Mouse (Mus musculus) G1E (cell line): ENCODE results near the gene Commd4. TPM values are rescaled to one million over a fixed set of nuclear protein-coding genes. Genes with fewer than 3 reads are reported as not detected.
A peak's percentile ranks its signal among the peaks of the same experiment; 100 is the strongest.
"Not testable (repeated sequence)": the region's sequence is repeated elsewhere in the genome, so short reads cannot be mapped to it uniquely, and the experiment has no call there.

ENCODE experiments used
- ATAC-seq: 2 replicates; pipeline ENCODE4 v1.8.0; 2016; ENCODE audit warnings: mild to moderate bottlenecking; ENCODE audit not compliant: insufficient number of reproducible peaks, poor library complexity, low FRiP score, severe bottlenecking; ENCODE audit errors: extremely low read depth
- DNase-seq: peaks from one replicate; pipeline ENCODE4 v3.0.0; 2012; ENCODE audit warnings: low spot score
- H3K27me3 ChIP-seq: 2 replicates; pipeline ENCODE4 v1.6.1; 2012; ENCODE audit warnings: mild to moderate bottlenecking, low read length, inconsistent platforms; ENCODE audit not compliant: insufficient read depth
- H3K36me3 ChIP-seq: replicated peaks from 2 replicates; pipeline ENCODE3; 2012; ENCODE audit warnings: mild to moderate bottlenecking, inconsistent platforms
- H3K4me1 ChIP-seq: 2 replicates; pipeline ENCODE4 v1.6.1; 2012; ENCODE audit warnings: low read depth, low read length, inconsistent platforms, mixed read lengths; ENCODE audit not compliant: insufficient read depth
- H3K4me3 ChIP-seq: 2 replicates; pipeline ENCODE4 v1.5.1; 2012; ENCODE audit warnings: low read depth, mild to moderate bottlenecking, inconsistent platforms, low read length, moderate library complexity, mixed read lengths
- H3K9me3 ChIP-seq: replicated peaks from 2 replicates; pipeline ENCODE4 v1.6.1; 2012; ENCODE audit warnings: inconsistent platforms
- CTCF ChIP-seq: IDR thresholded peaks from 2 replicates; pipeline ENCODE4 v1.5.1; 2012; ENCODE audit warnings: low read depth, low read length, inconsistent platforms, mixed read lengths
- GATA1 ChIP-seq: IDR thresholded peaks from 2 replicates; pipeline ENCODE4 v1.6.1; 2012; ENCODE audit warnings: borderline replicate concordance, low read length, inconsistent platforms, mixed read lengths
- GATA2 ChIP-seq: IDR thresholded peaks from 2 replicates; pipeline ENCODE4 v1.6.1; 2012; ENCODE audit warnings: low read depth, low read length, inconsistent platforms, borderline replicate concordance
- POLR2AphosphoS5 ChIP-seq: IDR thresholded peaks from 2 replicates; pipeline ENCODE4 v1.6.1; 2012; ENCODE audit warnings: low read depth, low read length, inconsistent platforms; ENCODE audit not compliant: insufficient replicate concordance
- TAL1 ChIP-seq: conservative IDR thresholded peaks from 2 replicates; pipeline ENCODE4 v1.6.1; 2012; ENCODE audit warnings: low read depth, low read length, inconsistent platforms, mixed read lengths
- polyA plus RNA-seq: library from polyadenylated mRNA; stranded (reverse); fragments of >175 nt; gene quantifications from 2 replicates; pipeline ENCODE4 v1.2.3, GENCODE M21; 2012
- total RNA-seq, 2 experiments: library from RNA; stranded (forward) in 1 of 2; stranded (reverse) in 1 of 2; fragments of 200-1000 nt in 1 of 2; fragments of >200 nt in 1 of 2; fragmentation: Nextera tagmentation in 1 of 2; gene quantifications; 2 replicates each; pipeline ENCODE4 v1.2.3; 2014 to 2017

The Commd4 gene
- total RNA-seq (2014; fragmentation: Nextera tagmentation) (40.3 and 59.7 TPM in 2 replicates), total RNA-seq (2017) (130 and 175 TPM in 2 replicates), polyA plus RNA-seq (33.3 and 36.2 TPM in 2 replicates)

GRCm38 (mm10) chr9:57158013-57158470, at the start of gene Commd4:
Gene Commd4, minus strand, starts transcription at chr9:57158331.
- DNase-seq (peak; percentile 93), ATAC-seq (peak; percentile 66)
- Histone ChIP-seq H3K4me3 (peak within 1 kb of the TSS; percentile 91), H3K9me3 (no peaks in the 10 kb centered on the region), H3K36me3 (peaks cover 33% of the 10 kb centered on the region), H3K27me3 (peaks cover 7% of the 10 kb centered on the region; the same call in 1 of the 2 replicates), H3K4me1 (peaks cover 38% of the 10 kb centered on the region)
- TF ChIP-seq GATA1 (no peak), CTCF (no peak), GATA2 (no peak), POLR2AphosphoS5 (no peak), TAL1 (no peak)

- no peak for ATAC-seq
- no peaks in the 10 kb centered on the region for H3K27me3 ChIP-seq
- H3K4me3 ChIP-seq = no peak overlapping the region
- no peaks in the 10 kb centered on the region for H3K9me3 ChIP-seq
- no peaks in the 10 kb centered on the region for H3K4me1 ChIP-seq
- DNase-seq = no peak
- H3K36me3 ChIP-seq = no peaks in the 10 kb centered on the region
- TF ChIP-seq POLR2AphosphoS5 = no peak
- no peak for TF ChIP-seq GATA1
- no peak for TF ChIP-seq CTCF
- TF ChIP-seq TAL1 = no peak
- no peak for TF ChIP-seq GATA2
Measured at GRCm38 (mm10) chr9:57206896-57207295, 48.8 kb upstream of the Commd4 start.

- H3K4me1 ChIP-seq, DNase-seq, ATAC-seq: not testable (repeated sequence)
Measured at GRCm38 (mm10) chr9:57203571-57203970, 45.4 kb upstream of the Commd4 start.

DNA sequence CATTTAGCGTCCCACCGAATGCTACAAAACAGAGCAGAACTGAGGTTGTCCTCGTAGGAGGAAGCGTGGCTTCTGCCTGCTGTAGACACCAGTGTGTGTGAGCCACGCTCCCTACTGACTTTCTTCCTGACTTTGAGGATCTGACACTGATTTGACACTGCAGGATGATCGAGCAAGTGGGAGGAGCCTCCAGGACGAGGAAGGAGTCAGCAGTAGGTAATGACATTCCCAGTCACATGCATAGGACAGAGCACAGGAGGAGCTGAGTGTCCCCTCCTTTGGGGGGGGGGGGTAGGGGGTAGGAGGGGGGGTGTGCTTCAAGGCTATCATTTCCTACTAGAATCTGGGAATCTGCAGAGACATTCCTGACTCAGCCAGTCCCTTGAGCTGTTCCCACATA, 44.9 kb upstream of the Commd4 start:
- no peaks in the 10 kb centered on the region for H3K36me3 ChIP-seq
- DNase-seq (no peak), ATAC-seq (no peak)
- no peak for TF ChIP-seq GATA1
- no peak for TF ChIP-seq CTCF
- no peak for TF ChIP-seq GATA2
- TF ChIP-seq TAL1 = no peak
- no peak for TF ChIP-seq POLR2AphosphoS5
- no peaks in the 10 kb centered on the region for H3K27me3 ChIP-seq
- H3K4me1 ChIP-seq = no peaks in the 10 kb centered on the region
- H3K9me3 ChIP-seq = no peaks in the 10 kb centered on the region
- H3K4me3 ChIP-seq = no peak overlapping the region

More at GRCm38 (mm10) chr9:57203571-57203970, 45.4 kb upstream of the Commd4 start:
- not testable (repeated sequence) for H3K36me3 ChIP-seq, H3K9me3 ChIP-seq, H3K27me3 ChIP-seq, H3K4me3 ChIP-seq

GRCm38 (mm10) chr9:57197414-57197813, 39.3 kb upstream of the Commd4 start:
- TF ChIP-seq GATA2 (no peak), TAL1 (no peak), GATA1 (no peak), POLR2AphosphoS5 (no peak), CTCF (no peak)
- no peak for ATAC-seq

DNA sequence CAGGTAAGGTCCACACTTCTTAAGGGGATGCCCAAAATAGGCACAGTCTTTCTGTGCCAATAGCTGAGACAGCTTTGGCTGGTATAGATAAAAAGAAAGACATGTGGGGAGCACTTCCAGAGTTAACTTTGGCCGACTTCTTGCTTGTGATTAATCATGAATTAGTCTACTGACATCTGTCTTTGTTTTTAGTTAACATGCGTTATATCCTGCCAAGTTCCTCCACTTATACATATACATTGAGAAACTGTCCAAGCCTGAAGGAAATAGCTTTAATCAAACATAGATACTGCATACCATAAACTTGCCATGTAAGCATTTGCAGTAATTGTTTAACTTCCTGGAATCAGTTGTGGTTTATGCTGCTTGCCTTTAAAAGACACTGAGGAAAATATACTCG, 38.6 kb upstream of the Commd4 start:
- no peak for ATAC-seq
- no peak for TF ChIP-seq CTCF
- H3K4me1 ChIP-seq = no peaks in the 10 kb centered on the region
- no peaks in the 10 kb centered on the region for H3K36me3 ChIP-seq
- DNase-seq = no peak
- peaks cover 8% of the 10 kb centered on the region for H3K27me3 ChIP-seq
- no peaks in the 10 kb centered on the region for H3K9me3 ChIP-seq
- no peak overlapping the region for H3K4me3 ChIP-seq

More at GRCm38 (mm10) chr9:57197414-57197813, 39.3 kb upstream of the Commd4 start:
- Histone ChIP-seq H3K4me3 (no peak overlapping the region), H3K9me3 (no peaks in the 10 kb centered on the region), H3K4me1 (no peaks in the 10 kb centered on the region), H3K27me3 (peaks cover 8% of the 10 kb centered on the region), H3K36me3 (no peaks in the 10 kb centered on the region)
- no peak for DNase-seq

GRCm38 (mm10) chr9:57168411-57168810, 10.3 kb upstream of the Commd4 start:
- Histone ChIP-seq H3K27me3 (peaks cover 22% of the 10 kb centered on the region), H3K9me3 (no peaks in the 10 kb centered on the region), H3K36me3 (no peaks in the 10 kb centered on the region), H3K4me3 (no peak overlapping the region), H3K4me1 (no peaks in the 10 kb centered on the region)
- DNase-seq = no peak
- ATAC-seq = no peak
- TF ChIP-seq CTCF (no peak), GATA1 (no peak), TAL1 (no peak), GATA2 (no peak), POLR2AphosphoS5 (no peak)
